Mouse (Mus musculus): ENCODE measurements around the gene Rab15. TPM values are rescaled to one million over a fixed set of nuclear protein-coding genes. Genes with fewer than 3 reads are reported as not detected.

Gene Rab15
- total and polyA plus RNA-seq, 3 experiments = 2.7 to 22.7 TPM; not detected in 1

DNA sequence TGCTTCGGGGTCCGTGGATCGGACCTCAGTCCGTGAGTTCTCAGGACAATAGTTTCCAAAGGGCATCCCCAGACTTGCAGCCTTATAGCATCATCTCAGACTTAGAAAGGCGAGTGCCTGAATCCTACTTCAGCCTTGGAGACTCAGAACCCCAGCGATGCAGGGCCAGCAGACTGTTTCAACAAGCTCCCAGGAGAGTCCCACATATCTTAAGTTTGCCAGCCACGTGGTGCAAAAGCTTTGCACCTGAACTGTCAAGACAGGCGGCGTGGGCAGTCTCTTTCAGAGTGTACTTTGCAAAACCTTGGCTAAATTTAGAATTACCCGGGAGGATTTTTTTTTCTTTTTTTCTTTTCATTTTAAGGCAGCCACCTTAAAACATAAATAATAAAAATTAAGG is 14.9 kb downstream of the Rab15 start:
- Histone ChIP-seq H3K27ac (ENCODE audit: control insufficient read depth, low read depth, low read length) (no peak overlapping the region), H3K27me3 (ENCODE audit: control insufficient read depth in 1 of 2, insufficient read depth in 2 of 2, low read length in 2 of 2) (no peaks in the 10 kb centered on the region), H3K9me3 (replicated peaks; ENCODE audit: insufficient read depth, low read length) (no peaks in the 10 kb centered on the region), H3K4me3 (ENCODE audit: control insufficient read depth in 1 of 2, insufficient read depth in 1 of 2, low read depth in 2 of 2, low read length in 2 of 2) (no peak overlapping the region), H3K79me2 (ENCODE audit: control insufficient read depth, insufficient read depth, low read length, poor library complexity) (no peaks in the 10 kb centered on the region), H3K9ac (ENCODE audit: control insufficient read depth, low read depth, low read length, poor library complexity, severe bottlenecking) (no peak overlapping the region), H3K36me3 (ENCODE audit: control insufficient read depth in 1 of 2, insufficient read depth in 2 of 2, low read length in 2 of 2) (no peaks in the 10 kb centered on the region), H3K4me1 (ENCODE audit: control insufficient read depth in 1 of 2, insufficient read depth in 2 of 2, low read length in 2 of 2) (no peaks in the 10 kb centered on the region)
- DNase-seq (ENCODE audit: low read depth, low spot score) = no peak
- TF ChIP-seq SMC3 (IDR thresholded peaks at IDR 0.05; ENCODE audit: low read depth, low read length) = no peak
- TF ChIP-seq MAX (IDR thresholded peaks at IDR 0.05; ENCODE audit: low read length) = no peak
- no peak for TF ChIP-seq USF1 (IDR thresholded peaks at IDR 0.05; ENCODE audit: low read depth, low read length)
- no peak for TF ChIP-seq TBP (IDR thresholded peaks at IDR 0.05; ENCODE audit: low read depth, low read length)
- no peak for TF ChIP-seq TCF12 (IDR thresholded peaks at IDR 0.05; ENCODE audit: low read depth, low read length)
- no peak for TF ChIP-seq CHD2 (IDR thresholded peaks at IDR 0.05; ENCODE audit: low read length)
- no peak for TF ChIP-seq RCOR1 (IDR thresholded peaks at IDR 0.05; ENCODE audit: low read depth, low read length)
- no peak for TF ChIP-seq RAD21 (IDR thresholded peaks at IDR 0.05; ENCODE audit: low read depth, low read length)
- TF ChIP-seq MAFK (IDR thresholded peaks at IDR 0.05; ENCODE audit: borderline replicate concordance, low read depth, low read length) = no peak
- TF ChIP-seq ZKSCAN1 (IDR thresholded peaks at IDR 0.05; ENCODE audit: low read depth, low read length) = no peak
- no peak for TF ChIP-seq CHD1 (IDR thresholded peaks at IDR 0.05; ENCODE audit: low read depth, low read length)
- TF ChIP-seq MEF2A (IDR thresholded peaks at IDR 0.05; ENCODE audit: extremely low read depth, insufficient replicate concordance, low read depth, low read length, poor library complexity, severe bottlenecking) = no peak
- TF ChIP-seq MYB (IDR thresholded peaks at IDR 0.05; ENCODE audit: low read depth, low read length) = no peak
- no peak for TF ChIP-seq MXI1 (IDR thresholded peaks at IDR 0.05; ENCODE audit: low read depth, low read length)
- TF ChIP-seq NRF1 (IDR thresholded peaks at IDR 0.05; ENCODE audit: insufficient read depth, low read depth, low read length, poor library complexity, severe bottlenecking) = no peak

DNA sequence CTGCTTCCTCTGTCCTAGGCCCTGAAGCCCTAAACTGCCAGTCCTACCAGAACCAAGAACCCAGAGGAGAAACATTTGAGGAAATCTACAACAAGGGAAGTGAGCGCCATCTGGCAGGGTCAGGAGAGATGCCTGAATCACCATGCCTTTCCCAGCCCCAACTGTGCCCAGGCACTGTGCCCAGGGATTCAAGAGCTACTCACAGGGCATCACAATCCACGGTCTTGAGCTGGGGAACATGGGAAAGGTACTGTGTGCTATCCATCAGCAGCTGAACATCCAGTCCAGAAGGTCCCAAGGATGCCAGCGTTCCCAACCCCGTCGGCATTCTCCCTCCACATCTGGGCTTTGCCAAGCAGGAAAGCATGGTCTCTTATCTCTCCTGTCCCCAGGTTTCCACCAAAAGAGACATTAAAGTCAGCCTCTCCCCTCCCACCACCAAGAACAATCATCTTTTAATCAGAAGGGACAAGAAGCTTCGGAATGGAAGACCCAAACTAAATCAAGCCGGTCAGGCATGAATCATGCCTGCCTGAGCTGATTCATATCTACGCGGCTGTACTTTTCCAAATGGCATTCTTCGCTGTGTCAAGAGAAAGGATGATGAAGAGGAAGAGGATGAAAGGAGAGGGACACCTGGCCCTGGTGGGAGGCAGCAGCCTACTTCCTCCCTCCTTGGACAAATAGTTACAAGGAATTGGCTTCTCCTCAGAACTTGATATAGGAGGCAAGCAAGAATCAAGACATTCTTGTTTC is 17.5 kb downstream of the Rab15 start:
- H3K4me3 ChIP-seq (ENCODE audit: control insufficient read depth in 1 of 2, insufficient read depth in 1 of 2, low read depth in 2 of 2, low read length in 2 of 2) = no peak overlapping the region
- H3K36me3 ChIP-seq (ENCODE audit: control insufficient read depth in 1 of 2, insufficient read depth in 2 of 2, low read length in 2 of 2) = no peaks in the 10 kb centered on the region
- H3K27ac ChIP-seq (ENCODE audit: control insufficient read depth, low read depth, low read length) = no peak overlapping the region
- TF ChIP-seq ZNF384 (IDR thresholded peaks at IDR 0.05; ENCODE audit: low read depth, low read length) (no peak), POLR2A (IDR thresholded peaks at IDR 0.05; ENCODE audit: control insufficient read depth in 1 of 2, insufficient read depth in 1 of 2, low read depth in 1 of 2, low read length in 2 of 2, poor library complexity in 1 of 2) (no peak), HCFC1 (IDR thresholded peaks at IDR 0.05; ENCODE audit: low read depth, low read length) (no peak), MAX (IDR thresholded peaks at IDR 0.05; ENCODE audit: low read length) (no peak), ZMIZ1 (IDR thresholded peaks at IDR 0.05; ENCODE audit: low read depth, low read length) (no peak)
- H3K4me1 ChIP-seq (ENCODE audit: control insufficient read depth in 1 of 2, insufficient read depth in 2 of 2, low read length in 2 of 2) = no peaks in the 10 kb centered on the region
- H3K27me3 ChIP-seq (ENCODE audit: control insufficient read depth in 1 of 2, insufficient read depth in 2 of 2, low read length in 2 of 2) = no peaks in the 10 kb centered on the region
- H3K79me2 ChIP-seq (ENCODE audit: control insufficient read depth, insufficient read depth, low read length, poor library complexity) = no peaks in the 10 kb centered on the region
- no peak for DNase-seq (ENCODE audit: low read depth, low spot score)
- H3K9ac ChIP-seq (ENCODE audit: control insufficient read depth, low read depth, low read length, poor library complexity, severe bottlenecking) = no peak overlapping the region
- no peaks in the 10 kb centered on the region for H3K9me3 ChIP-seq (replicated peaks; ENCODE audit: insufficient read depth, low read length)
